Mouse (Mus musculus): Measurements from ENCODE around the gene Zscan12. TPM values are rescaled to one million over a fixed set of nuclear protein-coding genes. Genes with fewer than 3 reads are reported as not detected.

The Zscan12 gene
- polyA plus RNA-seq, 1 experiment from 2014 or later: 9.7 TPM

GRCm38 (mm10) chr13:21417298-21418010 lies 54.8 kb downstream of the Zscan12 start:
- TF ChIP-seq CTCF (IDR thresholded peaks at IDR 0.05; ENCODE audit: low read depth): no peak
- H3K36me3 ChIP-seq (ENCODE audit: insufficient read depth, low read length): no peaks in the 10 kb centered on the region
- H3K4me2 ChIP-seq (ENCODE audit: low read length): no peak overlapping the region
- no peak overlapping the region for H3K27ac ChIP-seq
- DNase-seq (ENCODE audit: low spot score) (no peak), ATAC-seq (replicated peaks; ENCODE audit: low FRiP score, low read depth) (no peak)
- no peaks in the 10 kb centered on the region for H3K9me3 ChIP-seq (replicated peaks; ENCODE audit: low read length)
- no peaks in the 10 kb centered on the region for H3K27me3 ChIP-seq (ENCODE audit: insufficient read depth, low read length)
- H3K4me3 ChIP-seq (replicated peaks; ENCODE audit: low read depth, low read length): no peak overlapping the region
- WGBS: 59% methylated on average over 6 of the region's 6 CpGs
- H3K9ac ChIP-seq (ENCODE audit: low read depth, low read length): no peak overlapping the region
- no peaks in the 10 kb centered on the region for H3K4me1 ChIP-seq (replicated peaks; ENCODE audit: insufficient read depth, low read length)

- ATAC-seq (replicated peaks; ENCODE audit: low FRiP score, low read depth) (no peak), DNase-seq (ENCODE audit: low spot score) (no peak)
- Histone ChIP-seq H3K4me3 (replicated peaks; ENCODE audit: low read depth, low read length) (no peak overlapping the region), H3K4me1 (replicated peaks; ENCODE audit: insufficient read depth, low read length) (no peaks in the 10 kb centered on the region), H3K27ac (no peak overlapping the region), H3K27me3 (ENCODE audit: insufficient read depth, low read length) (no peaks in the 10 kb centered on the region), H3K4me2 (ENCODE audit: low read length) (no peak overlapping the region), H3K9me3 (replicated peaks; ENCODE audit: low read length) (no peaks in the 10 kb centered on the region), H3K36me3 (ENCODE audit: insufficient read depth, low read length) (no peaks in the 10 kb centered on the region), H3K9ac (ENCODE audit: low read depth, low read length) (no peak overlapping the region)
- no peak for TF ChIP-seq CTCF (IDR thresholded peaks at IDR 0.05; ENCODE audit: low read depth)
- WGBS: 66% methylated on average over 6 of the region's 6 CpGs
Observed at GRCm38 (mm10) chr13:21418865-21419264, 56.2 kb downstream of the Zscan12 start.

Small RNAs within 50 kb of the gene (microRNA-seq; reads per million reads assigned to microRNA genes)
- not detected for gene Mir6942

Other genes starting within 250 kb of the Zscan12 start
- not detected in 2 replicates for gene Olfr263, start 233.2 kb upstream of the Zscan12 start, polyA plus RNA-seq (2015; fragmentation: Nextera tagmentation; extraction: Ambion mirVana)
- not detected in 2 replicates for gene Olfr1368, start 217.0 kb upstream of the Zscan12 start, polyA plus RNA-seq (2015; fragmentation: Nextera tagmentation; extraction: Ambion mirVana)
- gene Trim27, start 183.4 kb upstream of the Zscan12 start, polyA plus RNA-seq (2015; fragmentation: Nextera tagmentation; extraction: Ambion mirVana): 101 and 103 TPM in 2 replicates
- gene Gpx5, start 70.1 kb upstream of the Zscan12 start, polyA plus RNA-seq (2015; fragmentation: Nextera tagmentation; extraction: Ambion mirVana): not detected in 2 replicates
- 57.5 and 67.8 TPM in 2 replicates for gene Gpx6, start 50.7 kb upstream of the Zscan12 start, polyA plus RNA-seq (2015; fragmentation: Nextera tagmentation; extraction: Ambion mirVana)
- not detected in 2 replicates for gene Olfr1367, start 15.9 kb upstream of the Zscan12 start, polyA plus RNA-seq (2015; fragmentation: Nextera tagmentation; extraction: Ambion mirVana)
- gene Zkscan3, start 39.9 kb downstream of the Zscan12 start, polyA plus RNA-seq (2015; fragmentation: Nextera tagmentation; extraction: Ambion mirVana): 64.7 and 65.4 TPM in 2 replicates
- gene Pgbd1, start 78.2 kb downstream of the Zscan12 start, polyA plus RNA-seq (2015; fragmentation: Nextera tagmentation; extraction: Ambion mirVana): 2.0 and 2.5 TPM in 2 replicates
- gene Zscan26, start 90.9 kb downstream of the Zscan12 start, polyA plus RNA-seq (2015; fragmentation: Nextera tagmentation; extraction: Ambion mirVana): 21.1 and 23.2 TPM in 2 replicates
- gene Nkapl, start 105.7 kb downstream of the Zscan12 start, polyA plus RNA-seq (2015; fragmentation: Nextera tagmentation; extraction: Ambion mirVana): 3.4 and 3.7 TPM in 2 replicates
- gene Zkscan4, start 116.1 kb downstream of the Zscan12 start, polyA plus RNA-seq (2015; fragmentation: Nextera tagmentation; extraction: Ambion mirVana): 4.0 and 4.3 TPM in 2 replicates
- not detected in 2 replicates for gene Gm10065, start 116.6 kb downstream of the Zscan12 start, polyA plus RNA-seq (2015; fragmentation: Nextera tagmentation; extraction: Ambion mirVana)
- gene AK157302, start 132.4 kb downstream of the Zscan12 start, polyA plus RNA-seq (2015; fragmentation: Nextera tagmentation; extraction: Ambion mirVana): 0.43 TPM in 2 replicates
- 13.3 and 18.1 TPM in 2 replicates for gene Gm11273, start 138.6 kb downstream of the Zscan12 start, polyA plus RNA-seq (2015; fragmentation: Nextera tagmentation; extraction: Ambion mirVana)
- 4.6 and 5.0 TPM in 2 replicates for gene Zkscan8, start 168.3 kb downstream of the Zscan12 start, polyA plus RNA-seq (2015; fragmentation: Nextera tagmentation; extraction: Ambion mirVana)
- gene Olfr1366, start 180.0 kb downstream of the Zscan12 start, polyA plus RNA-seq (2015; fragmentation: Nextera tagmentation; extraction: Ambion mirVana): 0.11 and 0.13 TPM in 2 replicates
- not detected in 2 replicates for gene Olfr1535, start 197.1 kb downstream of the Zscan12 start, polyA plus RNA-seq (2015; fragmentation: Nextera tagmentation; extraction: Ambion mirVana)
- not detected in 2 replicates for gene Olfr1364, start 218.9 kb downstream of the Zscan12 start, polyA plus RNA-seq (2015; fragmentation: Nextera tagmentation; extraction: Ambion mirVana)

Data from kidney, postnatal 0 days (tissue).